In the genomic region with DNA sequence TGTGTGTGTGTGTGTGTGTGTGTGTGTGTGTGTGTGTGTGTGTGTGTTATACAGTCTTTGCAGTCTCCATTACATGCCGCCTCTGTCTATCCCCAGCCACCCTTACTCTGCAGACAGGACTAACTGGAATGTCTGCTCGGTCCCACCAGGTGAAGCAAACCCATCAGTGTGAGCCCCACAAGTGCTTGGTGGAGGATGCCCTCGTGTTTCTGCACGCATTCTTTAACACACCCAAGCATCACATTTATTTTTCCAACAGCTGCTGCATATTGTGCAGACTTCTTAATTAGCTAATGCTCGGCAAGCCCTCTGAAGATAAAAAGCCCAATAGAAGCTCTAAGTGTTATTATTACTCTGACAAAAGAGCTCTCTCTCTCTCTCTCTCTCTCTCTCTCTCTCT, we compare ENCODE assay signal across 30 mouse cellular contexts.
DNase-seq lines count a peak whose midpoint lies in the region; ATAC-seq and TF ChIP-seq lines count a peak whose summit lies in the region.
"Had no signal": no experiment of that assay in that cellular context is flagged by ENCODE, and none has a peak within 500 bp of the region (broad histone marks: within the 10 kb centered on the region; RNA-seq: fewer than 3 reads in every experiment).

No protein-coding gene starts in this region.

- no peaks in the 10 kb centered on the region for H3K27me3 ChIP-seq in hindbrain, embryonic 12.5 days
- no peaks in the 10 kb centered on the region for H3K27me3 ChIP-seq in hindbrain, embryonic 11.5 days (ENCODE audit: control insufficient read depth, insufficient read depth, low read length)
- no peaks in the 10 kb centered on the region for H3K27me3 ChIP-seq in neural tube, embryonic 13.5 days
- H3K27me3 ChIP-seq in hindbrain, embryonic 15.5 days, result no peaks in the 10 kb centered on the region
- H3K27me3 ChIP-seq: embryonic facial prominence, embryonic 13.5 days; heart, embryonic 15.5 days; limb, embryonic 12.5 days; liver, embryonic 15.5 days; midbrain, embryonic 12.5 days; neural tube, embryonic 12.5 days; Patski had no signal

- H3K4me1 ChIP-seq in hindbrain, embryonic 12.5 days, result no peaks in the 10 kb centered on the region
- H3K4me1 ChIP-seq in hindbrain, embryonic 11.5 days (replicated peaks; ENCODE audit: control insufficient read depth, insufficient read depth, low read length), result no peaks in the 10 kb centered on the region
- H3K4me1 ChIP-seq in neural tube, embryonic 13.5 days (replicated peaks), result peaks cover 3% of the 10 kb centered on the region; the same call in 1 of the 2 replicates
- H3K4me1 ChIP-seq in hindbrain, embryonic 15.5 days (replicated peaks), result peaks cover 6% of the 10 kb centered on the region
- peaks cover 14% of the 10 kb centered on the region for H3K4me1 ChIP-seq in olfactory bulb, adult 2 months (ENCODE audit: control insufficient read depth, insufficient read depth, low read length)
- H3K4me1 ChIP-seq: embryonic facial prominence, embryonic 13.5 days; heart, embryonic 10.5 days; heart, embryonic 15.5 days; limb, embryonic 12.5 days; liver, embryonic 15.5 days; midbrain, embryonic 12.5 days; neural tube, embryonic 12.5 days had no signal

- WGBS in hindbrain, embryonic 12.5 days, result 70% methylated on average over 5 of the region's 5 CpGs
- WGBS in hindbrain, embryonic 11.5 days, result 86% methylated on average over 5 of the region's 5 CpGs
- WGBS in neural tube, embryonic 13.5 days, result 65% methylated on average over 5 of the region's 5 CpGs
- 47% methylated on average over 5 of the region's 5 CpGs for WGBS in hindbrain, embryonic 15.5 days
- WGBS in olfactory bulb, adult 2 months, result 31% methylated on average over 5 of the region's 5 CpGs

- TF ChIP-seq POLR2A in olfactory bulb, adult 2 months (IDR thresholded peaks at IDR 0.05; ENCODE audit: insufficient read depth, low read depth, low read length), result no peak

- 0 out of 2 replicates have a peak overlapping the region, but pooled peaks have one; percentile 23 for H3K27ac ChIP-seq in hindbrain, embryonic 12.5 days
- no peak overlapping the region for H3K27ac ChIP-seq in hindbrain, embryonic 11.5 days (ENCODE audit: low read depth, low read length)
- peak overlapping the region; percentile 52 for H3K27ac ChIP-seq in neural tube, embryonic 13.5 days (replicated peaks)
- peak overlapping the region; percentile 64 for H3K27ac ChIP-seq in hindbrain, embryonic 15.5 days (replicated peaks)
- 0 out of 2 replicates have a peak overlapping the region, but pooled peaks have one; percentile 4 for H3K27ac ChIP-seq in olfactory bulb, adult 2 months (ENCODE audit: insufficient read depth, low read depth, low read length)
- H3K27ac ChIP-seq: embryonic facial prominence, embryonic 13.5 days; heart, embryonic 10.5 days; heart, embryonic 15.5 days; limb, embryonic 12.5 days; liver, embryonic 15.5 days; midbrain, embryonic 12.5 days; neural tube, embryonic 12.5 days; stomach, postnatal 0 days had no signal

- ATAC-seq in hindbrain, embryonic 12.5 days (ENCODE audit: low FRiP score), result no peak
- no peak for ATAC-seq in hindbrain, embryonic 11.5 days (ENCODE audit: low FRiP score)
- ATAC-seq in neural tube, embryonic 13.5 days (ENCODE audit: low read depth), result peak; percentile 67; the same call in 1 of the 2 replicates
- peak; percentile 55; the same call in 1 of the 2 replicates for ATAC-seq in hindbrain, embryonic 15.5 days (ENCODE audit: low FRiP score, low read depth)
- ATAC-seq: intestine, postnatal 0 days; Patski had no signal

- no peak overlapping the region for H3K4me2 ChIP-seq in hindbrain, embryonic 12.5 days (replicated peaks)
- no peak overlapping the region for H3K4me2 ChIP-seq in hindbrain, embryonic 11.5 days (replicated peaks; ENCODE audit: low read depth, low read length)
- no peak overlapping the region for H3K4me2 ChIP-seq in neural tube, embryonic 13.5 days
- no peak overlapping the region for H3K4me2 ChIP-seq in hindbrain, embryonic 15.5 days
- H3K4me2 ChIP-seq: embryonic facial prominence, embryonic 13.5 days; heart, embryonic 15.5 days; limb, embryonic 12.5 days; liver, embryonic 15.5 days; lung, embryonic 14.5 days; midbrain, embryonic 12.5 days; neural tube, embryonic 12.5 days had no signal

- TF ChIP-seq CTCF in olfactory bulb, adult 2 months (IDR thresholded peaks at IDR 0.05; ENCODE audit: insufficient read depth, low read depth, low read length), result no peak

- DNase-seq in hindbrain, embryonic 11.5 days (ENCODE audit: low spot score), result no peak
- no peak for DNase-seq in neural tube, embryonic 10.5 days (ENCODE audit: extremely low spot score, low spot score)
- no peak for DNase-seq in retina, postnatal 1 day
- DNase-seq in yolk sac, embryonic 10.5 days (ENCODE audit: low spot score), result no peak
- DNase-seq: adrenal gland, postnatal 14 days; cerebellum, adult 11-12 months; cerebellum, postnatal 10 days; gastrocnemius, postnatal 14 days; heart, adult 11 months; kidney, postnatal 25 days; lung, embryonic 14.5 days; lung, postnatal 14 days; right cerebral cortex, adult 18-20 months; right cerebral cortex, postnatal 4 days; thymus, adult 18-20 months; thymus, postnatal 25 days had no signal

- no peak overlapping the region for H3K9ac ChIP-seq in hindbrain, embryonic 12.5 days
- no peak overlapping the region for H3K9ac ChIP-seq in hindbrain, embryonic 11.5 days (ENCODE audit: low read depth, low read length)
- no peak overlapping the region for H3K9ac ChIP-seq in neural tube, embryonic 13.5 days
- no peak overlapping the region for H3K9ac ChIP-seq in hindbrain, embryonic 15.5 days
- H3K9ac ChIP-seq: embryonic facial prominence, embryonic 13.5 days; heart, embryonic 15.5 days; limb, embryonic 12.5 days; liver, embryonic 15.5 days; lung, embryonic 14.5 days; midbrain, embryonic 12.5 days; neural tube, embryonic 12.5 days had no signal

- H3K36me3 ChIP-seq in hindbrain, embryonic 12.5 days, result no peaks in the 10 kb centered on the region
- H3K36me3 ChIP-seq in hindbrain, embryonic 11.5 days (ENCODE audit: control insufficient read depth, insufficient read depth, low read length), result no peaks in the 10 kb centered on the region
- no peaks in the 10 kb centered on the region for H3K36me3 ChIP-seq in neural tube, embryonic 13.5 days
- no peaks in the 10 kb centered on the region for H3K36me3 ChIP-seq in hindbrain, embryonic 15.5 days
- H3K36me3 ChIP-seq: heart, embryonic 10.5 days; heart, embryonic 15.5 days; limb, embryonic 12.5 days; liver, embryonic 15.5 days; midbrain, embryonic 12.5 days; neural tube, embryonic 12.5 days had no signal

- H3K4me3 ChIP-seq in hindbrain, embryonic 12.5 days, result no peak overlapping the region
- H3K4me3 ChIP-seq in hindbrain, embryonic 11.5 days (ENCODE audit: low read depth, low read length), result no peak overlapping the region
- H3K4me3 ChIP-seq in neural tube, embryonic 13.5 days, result no peak overlapping the region
- no peak overlapping the region for H3K4me3 ChIP-seq in hindbrain, embryonic 15.5 days
- no peak overlapping the region for H3K4me3 ChIP-seq in olfactory bulb, adult 2 months (ENCODE audit: insufficient read depth, low read depth, low read length)
- H3K4me3 ChIP-seq: embryonic facial prominence, embryonic 13.5 days; heart, embryonic 10.5 days; heart, embryonic 15.5 days; limb, embryonic 12.5 days; liver, embryonic 15.5 days; midbrain, embryonic 12.5 days; neural tube, embryonic 12.5 days had no signal

- no peaks in the 10 kb centered on the region; the same call in 1 of the 2 replicates for H3K9me3 ChIP-seq in hindbrain, embryonic 12.5 days (replicated peaks)
- no peaks in the 10 kb centered on the region for H3K9me3 ChIP-seq in hindbrain, embryonic 11.5 days (ENCODE audit: control insufficient read depth, low read length)
- H3K9me3 ChIP-seq in neural tube, embryonic 13.5 days, result 0 out of 2 replicates have a peak, but pooled peaks cover 3% of the 10 kb centered on the region
- H3K9me3 ChIP-seq in hindbrain, embryonic 15.5 days, result no peaks in the 10 kb centered on the region
- H3K9me3 ChIP-seq: heart, embryonic 15.5 days; limb, embryonic 12.5 days; liver, embryonic 15.5 days; midbrain, embryonic 12.5 days; neural tube, embryonic 12.5 days had no signal

Comparison
In these comparisons a context has a peak if more than half of its experiments do, and no peak if none do; other contexts are left out.
1. ATAC-seq: peak in neural tube, embryonic 13.5 days (single experiment) and hindbrain, embryonic 15.5 days (single experiment); none in hindbrain, embryonic 12.5 days (single experiment) and hindbrain, embryonic 11.5 days (single experiment).